Mouse (Mus musculus) Muller cell, postnatal 12 days (primary cell): Measurements from ENCODE around the gene BC028528.
"Not testable (repeated sequence)": the region's sequence is repeated elsewhere in the genome, so short reads cannot be mapped to it uniquely, and the experiment has no call there.

Experiments used
- DNase-seq: peaks from one replicate; pipeline ENCODE4 v3.0.0-alpha.2; 2015; ENCODE audit errors: inconsistent ontology term

The BC028528 gene

GRCm38 (mm10) chr3:95879063-95879462 lies 12.7 kb downstream of the BC028528 start:
- no peak for DNase-seq

- no peak for DNase-seq
Observed at GRCm38 (mm10) chr3:95872048-95872447, 19.8 kb downstream of the BC028528 start.

GRCm38 (mm10) chr3:95871392-95871867 lies 20.4 kb downstream of the BC028528 start, which contains the start of gene Mrps21:
TSS of gene Mrps21 (minus strand) at chr3:95871519.
- DNase-seq: peak; percentile 78

- DNase-seq: no peak
Observed at GRCm38 (mm10) chr3:95870976-95871375, 20.8 kb downstream of the BC028528 start.

GRCm38 (mm10) chr3:95867408-95867807 lies 24.4 kb downstream of the BC028528 start:
- no peak for DNase-seq

DNA sequence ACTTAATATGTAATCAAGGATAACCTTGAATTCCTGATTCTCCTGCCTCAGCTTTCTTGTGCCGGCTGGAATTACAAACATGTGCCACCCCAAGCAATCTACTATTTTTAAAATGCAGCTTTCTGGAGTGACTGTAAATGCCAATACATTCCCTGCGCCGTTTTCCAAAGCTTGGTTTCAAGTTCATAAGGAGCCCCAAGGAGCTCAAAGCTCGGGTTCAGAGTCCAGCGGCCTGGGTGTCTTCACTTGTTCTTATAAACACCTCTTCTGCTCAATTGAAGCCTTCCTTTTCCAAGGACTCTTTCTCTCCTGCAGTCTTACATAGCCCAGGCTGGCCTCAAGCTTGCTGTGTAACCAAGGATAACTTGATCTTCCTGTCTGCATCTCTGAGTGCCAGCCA lies 25.7 kb downstream of the BC028528 start:
- DNase-seq: no peak

- no peak for DNase-seq
Observed at GRCm38 (mm10) chr3:95865571-95865970, 26.2 kb downstream of the BC028528 start.

DNA sequence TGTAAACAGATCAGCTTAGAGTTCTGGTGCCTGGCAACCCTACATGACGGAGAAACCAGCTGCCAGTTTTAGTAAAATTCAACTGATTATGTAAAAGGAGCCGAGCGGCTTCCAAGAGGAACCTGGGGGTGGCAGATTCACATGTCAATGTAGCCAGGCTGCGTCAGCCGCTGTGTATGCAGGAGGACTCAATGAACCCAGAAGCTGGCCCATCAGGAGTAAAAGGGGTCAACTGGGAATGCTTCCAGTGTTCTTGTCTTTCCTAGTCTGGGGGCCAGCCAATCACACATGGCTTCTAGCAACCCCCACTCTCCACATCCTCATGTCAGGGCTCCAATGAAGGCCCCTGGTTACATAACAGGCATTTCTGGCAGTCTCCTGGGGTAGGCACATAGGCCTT lies 26.8 kb downstream of the BC028528 start:
- DNase-seq: peak; percentile 73

DNA sequence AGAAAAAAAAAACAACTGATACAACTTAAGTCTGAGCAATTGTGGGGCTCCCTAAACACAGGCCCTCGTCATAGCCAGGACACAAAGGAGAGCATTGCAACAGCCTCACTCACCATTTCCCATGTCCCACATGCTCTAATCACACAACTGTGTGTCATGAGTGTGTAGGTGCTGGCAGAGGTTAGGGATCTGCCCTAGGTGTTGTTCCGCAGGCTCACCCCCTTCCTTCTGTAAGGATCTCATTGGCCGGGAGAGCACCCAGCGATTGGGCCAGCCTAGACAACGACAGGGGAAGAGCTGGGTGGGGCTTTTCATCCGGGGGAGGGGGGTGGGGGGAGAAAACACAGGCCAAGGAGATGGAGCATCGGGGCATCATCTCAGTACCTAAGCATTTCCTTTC lies 28.2 kb downstream of the BC028528 start:
- DNase-seq: no peak

DNA sequence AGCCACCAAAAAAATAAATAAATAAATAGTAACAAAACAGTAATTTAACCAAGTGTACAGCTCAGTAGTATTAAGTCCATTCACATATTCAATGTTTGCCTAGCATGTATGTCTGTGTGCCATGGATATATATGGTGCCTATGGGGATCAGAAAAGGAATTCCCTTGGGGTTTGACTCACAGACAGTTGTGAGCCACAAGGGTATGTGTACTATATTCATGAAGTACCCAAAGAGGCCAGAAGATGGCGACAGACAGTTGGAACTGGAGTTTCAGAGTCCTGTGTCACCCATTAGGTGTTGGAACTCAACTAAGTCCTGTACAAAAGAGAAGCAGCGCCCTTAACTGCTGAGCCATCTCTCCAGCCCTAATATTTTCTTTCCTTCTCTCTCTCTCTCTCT lies 30.0 kb downstream of the BC028528 start:
- peak; percentile 44 for DNase-seq

GRCm38 (mm10) chr3:95861216-95861615 lies 30.6 kb downstream of the BC028528 start:
- DNase-seq: no peak

DNA sequence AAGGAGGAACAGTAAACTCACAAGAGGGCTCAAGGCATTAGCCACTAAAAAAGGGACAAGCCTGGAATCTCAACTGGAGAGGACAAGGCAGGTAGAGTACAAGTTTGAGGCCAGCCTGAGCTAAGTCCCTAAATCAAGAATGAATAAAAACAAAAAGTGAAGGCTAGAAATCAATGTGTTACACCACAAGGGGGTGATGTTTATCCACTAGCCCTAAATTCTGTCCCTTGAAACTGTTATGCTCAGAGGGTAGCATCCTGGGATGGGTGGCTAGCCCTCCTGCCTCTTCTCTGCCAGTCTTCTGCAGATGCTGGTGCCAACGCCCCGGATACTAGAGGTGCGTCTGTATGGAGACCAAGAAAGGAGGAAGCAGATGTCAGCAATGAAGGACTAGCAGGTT lies 31.5 kb downstream of the BC028528 start:
- DNase-seq: no peak

GRCm38 (mm10) chr3:95858278-95858677 lies 33.5 kb downstream of the BC028528 start:
- not testable (repeated sequence) for DNase-seq

GRCm38 (mm10) chr3:95857050-95857449 lies 34.8 kb downstream of the BC028528 start:
- DNase-seq: not testable (repeated sequence)

GRCm38 (mm10) chr3:95856115-95856514 lies 35.7 kb downstream of the BC028528 start:
- no peak for DNase-seq

- DNase-seq: peak; percentile 95
Observed at GRCm38 (mm10) chr3:95855502-95856089, 36.2 kb downstream of the BC028528 start, which contains the start of gene Prpf3. TSS of gene Prpf3 (minus strand) at chr3:95855885.

- no peak for DNase-seq
Observed at GRCm38 (mm10) chr3:95851317-95851716, 40.5 kb downstream of the BC028528 start.

GRCm38 (mm10) chr3:95850611-95851010 lies 41.2 kb downstream of the BC028528 start:
- DNase-seq: no peak

DNA sequence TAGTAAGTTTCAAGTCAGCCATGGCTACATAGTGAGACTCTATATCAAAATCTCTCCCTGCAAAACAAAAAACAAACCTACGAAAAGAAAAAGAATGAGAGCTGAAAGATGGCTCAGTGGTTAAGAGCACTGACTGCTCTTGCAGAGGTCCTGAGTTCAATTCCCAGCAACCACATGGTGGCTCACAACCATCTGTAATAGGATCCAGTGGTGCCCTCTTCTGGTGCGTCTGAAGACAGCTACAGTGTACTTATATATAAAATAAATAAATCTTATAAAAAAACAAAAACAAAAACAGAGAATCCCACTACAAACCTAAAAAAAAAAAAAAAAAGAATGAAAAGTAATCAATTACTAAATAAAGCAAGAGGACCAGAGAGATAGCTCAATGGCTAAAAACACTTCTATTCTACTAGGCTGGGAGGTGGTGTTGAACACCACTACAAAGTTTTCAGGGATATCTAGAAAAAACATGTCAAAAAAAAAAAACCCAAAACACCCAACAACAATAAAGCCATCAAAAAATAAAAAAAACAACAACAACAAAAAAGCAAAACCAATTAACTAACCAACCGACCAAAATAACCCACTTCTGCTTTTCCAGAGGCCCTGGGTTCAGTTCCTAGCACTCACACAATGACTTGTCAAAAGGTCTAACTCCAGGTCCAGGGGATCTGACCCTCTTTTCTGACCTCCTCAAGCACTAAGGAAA lies 49.1 kb downstream of the BC028528 start:
- DNase-seq: no peak

DNA sequence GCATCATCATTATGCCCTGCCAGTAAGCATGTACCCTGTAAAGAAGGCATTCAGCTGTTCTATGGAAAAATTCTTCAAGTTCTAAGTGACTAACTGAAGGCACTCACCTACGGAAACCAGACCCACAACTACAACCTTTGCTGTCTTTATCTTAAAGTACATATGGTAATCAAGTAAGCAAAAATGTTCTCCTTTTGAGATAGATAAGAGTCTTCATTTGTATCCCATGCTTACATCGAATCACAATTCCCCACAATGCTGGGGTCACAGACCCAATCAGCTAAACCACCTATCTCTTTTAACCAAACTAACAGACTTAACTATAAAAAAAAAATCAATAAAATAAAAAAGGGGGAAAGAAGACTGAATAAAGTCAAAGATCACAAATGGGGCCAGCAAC lies 52.6 kb downstream of the BC028528 start:
- no peak for DNase-seq
